Mouse (Mus musculus): Measurements from ENCODE around the gene Kctd18.

Gene Kctd18

GRCm38 (mm10) chr1:57991277-57991676 lies 27.5 kb downstream of the Kctd18 start:
- DNase-seq (ENCODE audit: low spot score in 2 of 2) = no peak

GRCm38 (mm10) chr1:57989052-57989600 lies 29.6 kb downstream of the Kctd18 start:
- no peak for DNase-seq (ENCODE audit: low spot score in 2 of 2)

GRCm38 (mm10) chr1:57976860-57977259 lies 41.9 kb downstream of the Kctd18 start:
- DNase-seq (ENCODE audit: low spot score in 2 of 2) = no peak

GRCm38 (mm10) chr1:57971588-57971987 lies 47.2 kb downstream of the Kctd18 start:
- no peak for DNase-seq (ENCODE audit: low spot score in 2 of 2)

- DNase-seq (ENCODE audit: low spot score in 2 of 2) = peak; percentile 93 to 94
Measured at GRCm38 (mm10) chr1:57969327-57970271, 49.2 kb downstream of the Kctd18 start.

- DNase-seq (ENCODE audit: low spot score in 2 of 2) = no peak
Measured at GRCm38 (mm10) chr1:57955774-57956173, 63.0 kb downstream of the Kctd18 start.

- DNase-seq (ENCODE audit: low spot score in 2 of 2) = no peak
Measured at GRCm38 (mm10) chr1:57954376-57954765, 64.4 kb downstream of the Kctd18 start.

- no peak for DNase-seq (ENCODE audit: low spot score in 2 of 2)
Measured at GRCm38 (mm10) chr1:57953586-57954375, 65.0 kb downstream of the Kctd18 start.

GRCm38 (mm10) chr1:57952509-57952908 lies 66.2 kb downstream of the Kctd18 start:
- no peak for DNase-seq (ENCODE audit: low spot score in 2 of 2)

GRCm38 (mm10) chr1:57949716-57950115 lies 69.0 kb downstream of the Kctd18 start:
- DNase-seq (ENCODE audit: low spot score in 2 of 2) = no peak

GRCm38 (mm10) chr1:57949195-57949594 lies 69.6 kb downstream of the Kctd18 start:
- no peak for DNase-seq (ENCODE audit: low spot score in 2 of 2)

- no peak for DNase-seq (ENCODE audit: low spot score in 2 of 2)
Measured at GRCm38 (mm10) chr1:57947552-57948347, 71.0 kb downstream of the Kctd18 start.

GRCm38 (mm10) chr1:57942215-57942614 lies 76.5 kb downstream of the Kctd18 start:
- DNase-seq (ENCODE audit: low spot score in 2 of 2) = no peak

GRCm38 (mm10) chr1:57941734-57942133 lies 77.0 kb downstream of the Kctd18 start:
- DNase-seq (ENCODE audit: low spot score in 2 of 2) = no peak

- no peak for DNase-seq (ENCODE audit: low spot score in 2 of 2)
Measured at GRCm38 (mm10) chr1:57941095-57941494, 77.7 kb downstream of the Kctd18 start.

GRCm38 (mm10) chr1:57940691-57941090 lies 78.1 kb downstream of the Kctd18 start:
- no peak for DNase-seq (ENCODE audit: low spot score in 2 of 2)

GRCm38 (mm10) chr1:57934287-57934686 lies 84.5 kb downstream of the Kctd18 start:
- no peak for DNase-seq (ENCODE audit: low spot score in 2 of 2)

GRCm38 (mm10) chr1:57918567-57918966 lies 100.2 kb downstream of the Kctd18 start:
- DNase-seq (ENCODE audit: low spot score in 2 of 2) = no peak

GRCm38 (mm10) chr1:57917342-57917741 lies 101.4 kb downstream of the Kctd18 start:
- DNase-seq (ENCODE audit: low spot score in 2 of 2) = no peak

GRCm38 (mm10) chr1:57911561-57911960 lies 107.2 kb downstream of the Kctd18 start:
- no peak for DNase-seq (ENCODE audit: low spot score in 2 of 2)

GRCm38 (mm10) chr1:57906312-57906711 lies 112.4 kb downstream of the Kctd18 start:
- DNase-seq (ENCODE audit: low spot score in 2 of 2) = no peak

GRCm38 (mm10) chr1:57905912-57906311 lies 112.8 kb downstream of the Kctd18 start:
- DNase-seq (ENCODE audit: low spot score in 2 of 2) = no peak
